Mouse (Mus musculus): Measurements from ENCODE around the gene Mepe. TPM values are rescaled to one million over a fixed set of nuclear protein-coding genes. Genes with fewer than 3 reads are reported as not detected.

Gene Mepe
- not detected for polyA plus RNA-seq (2015; fragmentation: Illumina TruSeq; extraction: RNeasy Lipid Tissue Mini Kit (QIAGEN cat#74804); ENCODE audit: insufficient read depth, low replicate concordance)

GRCm38 (mm10) chr5:104325029-104325428 is at the start of gene Mepe:
Gene Mepe (plus strand): TSS chr5:104325329.

DNA sequence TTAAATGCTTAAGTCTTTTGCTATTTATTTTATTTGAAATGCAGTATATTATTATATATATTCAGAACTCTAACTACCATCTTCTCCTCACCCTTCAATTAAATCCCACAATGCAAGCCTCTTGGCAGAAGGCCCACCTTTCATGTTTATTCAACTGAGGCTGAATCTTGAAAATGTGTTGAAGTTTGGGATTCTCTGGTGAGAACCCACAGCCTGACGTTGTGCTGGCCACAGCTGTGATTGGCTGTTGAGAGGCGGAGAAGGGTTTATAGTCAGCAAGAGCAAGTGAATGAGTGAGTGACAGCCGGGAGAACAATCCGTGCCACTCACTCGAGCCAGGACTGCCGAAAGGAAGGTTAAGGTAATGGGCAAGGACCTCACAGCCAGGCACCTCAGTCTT is 26.1 kb upstream of the Mepe start, which contains the start of gene Ibsp:
TSS of gene Ibsp (plus strand) at position 178 of the 400 bp plus-strand sequence.

Other genes starting within 250 kb of the Mepe start
- not detected for gene Gm17660, start 247.7 kb upstream of the Mepe start, polyA plus RNA-seq (2015; fragmentation: Illumina TruSeq; extraction: RNeasy Lipid Tissue Mini Kit (QIAGEN cat#74804); ENCODE audit: insufficient read depth, low replicate concordance)
- 80.1 TPM for gene Sparcl1, start 211.6 kb upstream of the Mepe start, polyA plus RNA-seq (2015; fragmentation: Illumina TruSeq; extraction: RNeasy Lipid Tissue Mini Kit (QIAGEN cat#74804); ENCODE audit: insufficient read depth, low replicate concordance)
- not detected for gene Dspp, start 154.6 kb upstream of the Mepe start, polyA plus RNA-seq (2015; fragmentation: Illumina TruSeq; extraction: RNeasy Lipid Tissue Mini Kit (QIAGEN cat#74804); ENCODE audit: insufficient read depth, low replicate concordance)
- 0.15 TPM for gene Dmp1, start 122.7 kb upstream of the Mepe start, polyA plus RNA-seq (2015; fragmentation: Illumina TruSeq; extraction: RNeasy Lipid Tissue Mini Kit (QIAGEN cat#74804); ENCODE audit: insufficient read depth, low replicate concordance)
- gene Ibsp, start 26.2 kb upstream of the Mepe start, polyA plus RNA-seq (2015; fragmentation: Illumina TruSeq; extraction: RNeasy Lipid Tissue Mini Kit (QIAGEN cat#74804); ENCODE audit: insufficient read depth, low replicate concordance): not detected
- 0.84 TPM for gene Spp1, start 109.8 kb downstream of the Mepe start, polyA plus RNA-seq (2015; fragmentation: Illumina TruSeq; extraction: RNeasy Lipid Tissue Mini Kit (QIAGEN cat#74804); ENCODE audit: insufficient read depth, low replicate concordance)
- gene Pkd2, start 134.1 kb downstream of the Mepe start, polyA plus RNA-seq (2015; fragmentation: Illumina TruSeq; extraction: RNeasy Lipid Tissue Mini Kit (QIAGEN cat#74804); ENCODE audit: insufficient read depth, low replicate concordance): 17.3 TPM
- 8.0 TPM for gene BC005561, start 183.0 kb downstream of the Mepe start, polyA plus RNA-seq (2015; fragmentation: Illumina TruSeq; extraction: RNeasy Lipid Tissue Mini Kit (QIAGEN cat#74804); ENCODE audit: insufficient read depth, low replicate concordance)

All from spleen, adult 10 weeks (tissue).